Mouse (Mus musculus): ENCODE measurements around the gene Diras2. TPM values are rescaled to one million over a fixed set of nuclear protein-coding genes. Genes with fewer than 3 reads are reported as not detected.

The Diras2 gene
- total and polyA plus RNA-seq, 2 experiments from 2014 or later = 0.22 to 0.73 TPM

DNA sequence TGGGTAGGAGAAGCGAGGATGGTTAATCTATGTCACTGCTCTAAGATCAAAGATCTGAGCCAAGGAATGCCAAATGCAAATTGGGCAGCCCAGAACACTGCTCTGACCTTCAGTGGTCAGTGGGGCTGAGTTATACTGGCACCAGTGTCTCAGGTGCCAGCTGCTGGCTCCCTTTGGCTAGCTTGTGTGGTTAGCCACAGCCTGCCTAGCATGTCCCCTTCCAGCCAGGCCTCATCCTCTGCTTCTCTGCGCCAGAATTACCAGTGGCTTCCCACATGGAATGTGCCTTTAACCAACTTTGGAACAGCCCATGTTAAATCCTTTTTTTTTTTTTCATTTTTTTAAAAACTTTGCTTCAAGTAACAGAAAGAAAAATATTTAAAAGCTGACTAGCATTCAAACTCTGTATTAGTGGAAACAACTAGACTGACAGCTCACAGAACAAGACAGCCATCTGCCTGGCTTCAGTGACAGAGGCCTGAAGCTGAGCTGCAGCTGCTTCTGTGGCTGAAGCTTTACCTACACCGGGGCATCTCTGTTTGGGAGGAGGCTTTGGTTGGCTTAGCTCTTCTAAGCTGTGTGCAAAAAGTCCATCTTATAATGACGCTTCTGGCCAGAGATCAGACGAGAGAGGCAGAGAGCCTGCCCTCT is 10.4 kb upstream of the Diras2 start:
- no peak overlapping the region for H3K4me3 ChIP-seq (ENCODE audit: low read depth, low read length)
- DNase-seq (ENCODE audit: low spot score) (no peak), ATAC-seq (ENCODE audit: insufficient read depth, low read depth) (no peak)
- H3K4me2 ChIP-seq (ENCODE audit: low read depth, low read length) = no peak overlapping the region
- WGBS = 77% methylated on average over 5 of the region's 5 CpGs
- H3K9me3 ChIP-seq (replicated peaks; ENCODE audit: control insufficient read depth, low read length) = no peaks in the 10 kb centered on the region
- H3K9ac ChIP-seq (replicated peaks; ENCODE audit: low read depth, low read length) = no peak overlapping the region
- no peak for TF ChIP-seq CTCF (IDR thresholded peaks at IDR 0.05; ENCODE audit: low read depth)
- TF ChIP-seq EP300 (IDR thresholded peaks at IDR 0.05; ENCODE audit: low read depth) = no peak
- H3K36me3 ChIP-seq (replicated peaks; ENCODE audit: control insufficient read depth, insufficient read depth, low read length) = no peaks in the 10 kb centered on the region
- H3K4me1 ChIP-seq (ENCODE audit: control insufficient read depth, insufficient read depth) = no peaks in the 10 kb centered on the region
- H3K27ac ChIP-seq (ENCODE audit: low read depth) = no peak overlapping the region
- H3K27me3 ChIP-seq (ENCODE audit: control insufficient read depth, insufficient read depth, low read length) = no peaks in the 10 kb centered on the region

DNA sequence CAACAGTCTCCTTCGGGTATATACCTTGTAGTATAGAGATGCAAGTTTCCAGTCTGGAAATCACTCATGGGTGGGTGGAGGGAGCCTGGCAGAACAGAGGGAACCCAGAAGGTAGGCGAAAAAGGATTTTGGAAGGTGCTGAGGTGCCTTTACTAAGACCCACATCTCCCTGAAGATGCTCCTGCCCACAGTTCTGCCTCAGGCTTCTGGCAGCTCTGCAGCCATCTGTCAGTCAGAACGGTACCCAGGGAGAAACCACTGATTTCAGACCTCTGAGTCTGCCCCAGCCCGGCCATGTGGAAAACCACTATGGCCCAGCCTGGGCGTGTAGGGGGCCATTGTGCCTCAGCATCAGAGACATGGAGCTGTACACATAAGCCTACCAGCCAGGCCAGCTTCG is 8.4 kb upstream of the Diras2 start:
- no peaks in the 10 kb centered on the region for H3K36me3 ChIP-seq (replicated peaks; ENCODE audit: control insufficient read depth, insufficient read depth, low read length)
- TF ChIP-seq CTCF (IDR thresholded peaks at IDR 0.05; ENCODE audit: low read depth) (no peak), EP300 (IDR thresholded peaks at IDR 0.05; ENCODE audit: low read depth) (no peak)
- H3K4me1 ChIP-seq (ENCODE audit: control insufficient read depth, insufficient read depth) = no peaks in the 10 kb centered on the region
- H3K9ac ChIP-seq (replicated peaks; ENCODE audit: low read depth, low read length) = no peak overlapping the region
- no peak overlapping the region for H3K4me2 ChIP-seq (ENCODE audit: low read depth, low read length)
- H3K4me3 ChIP-seq (ENCODE audit: low read depth, low read length) = no peak overlapping the region
- H3K27ac ChIP-seq (ENCODE audit: low read depth) = no peak overlapping the region
- ATAC-seq (ENCODE audit: insufficient read depth, low read depth) (no peak), DNase-seq (ENCODE audit: low spot score) (no peak)
- H3K27me3 ChIP-seq (ENCODE audit: control insufficient read depth, insufficient read depth, low read length) = no peaks in the 10 kb centered on the region
- H3K9me3 ChIP-seq (replicated peaks; ENCODE audit: control insufficient read depth, low read length) = no peaks in the 10 kb centered on the region
- 79% methylated on average over 6 of the region's 6 CpGs for WGBS

GRCm38 (mm10) chr13:52538588-52539116 is 7.6 kb upstream of the Diras2 start:
- Histone ChIP-seq H3K4me3 (ENCODE audit: low read depth, low read length) (no peak overlapping the region), H3K27ac (ENCODE audit: low read depth) (no peak overlapping the region), H3K36me3 (replicated peaks; ENCODE audit: control insufficient read depth, insufficient read depth, low read length) (no peaks in the 10 kb centered on the region), H3K4me1 (ENCODE audit: control insufficient read depth, insufficient read depth) (no peaks in the 10 kb centered on the region), H3K9ac (replicated peaks; ENCODE audit: low read depth, low read length) (no peak overlapping the region), H3K9me3 (replicated peaks; ENCODE audit: control insufficient read depth, low read length) (no peaks in the 10 kb centered on the region), H3K27me3 (ENCODE audit: control insufficient read depth, insufficient read depth, low read length) (no peaks in the 10 kb centered on the region), H3K4me2 (ENCODE audit: low read depth, low read length) (no peak overlapping the region)
- ATAC-seq (ENCODE audit: insufficient read depth, low read depth) (no peak), DNase-seq (ENCODE audit: low spot score) (no peak)
- TF ChIP-seq CTCF (IDR thresholded peaks at IDR 0.05; ENCODE audit: low read depth) = no peak; the same call in 1 of the 2 replicates
- no peak for TF ChIP-seq EP300 (IDR thresholded peaks at IDR 0.05; ENCODE audit: low read depth)
- WGBS = 85% methylated on average over 9 of the region's 9 CpGs

GRCm38 (mm10) chr13:52537754-52538587 is 6.9 kb upstream of the Diras2 start:
- WGBS = 89% methylated on average over 26 of the region's 26 CpGs
- no peak for TF ChIP-seq CTCF (IDR thresholded peaks at IDR 0.05; ENCODE audit: low read depth)
- TF ChIP-seq EP300 (IDR thresholded peaks at IDR 0.05; ENCODE audit: low read depth) = no peak
- H3K27ac ChIP-seq (ENCODE audit: low read depth) = no peak overlapping the region
- H3K4me3 ChIP-seq (ENCODE audit: low read depth, low read length) = no peak overlapping the region
- ATAC-seq (ENCODE audit: insufficient read depth, low read depth) (no peak), DNase-seq (ENCODE audit: low spot score) (no peak)
- no peak overlapping the region for H3K9ac ChIP-seq (replicated peaks; ENCODE audit: low read depth, low read length)
- no peaks in the 10 kb centered on the region for H3K4me1 ChIP-seq (ENCODE audit: control insufficient read depth, insufficient read depth)
- H3K4me2 ChIP-seq (ENCODE audit: low read depth, low read length) = no peak overlapping the region
- H3K27me3 ChIP-seq (ENCODE audit: control insufficient read depth, insufficient read depth, low read length) = no peaks in the 10 kb centered on the region
- no peaks in the 10 kb centered on the region for H3K36me3 ChIP-seq (replicated peaks; ENCODE audit: control insufficient read depth, insufficient read depth, low read length)
- H3K9me3 ChIP-seq (replicated peaks; ENCODE audit: control insufficient read depth, low read length) = no peaks in the 10 kb centered on the region

DNA sequence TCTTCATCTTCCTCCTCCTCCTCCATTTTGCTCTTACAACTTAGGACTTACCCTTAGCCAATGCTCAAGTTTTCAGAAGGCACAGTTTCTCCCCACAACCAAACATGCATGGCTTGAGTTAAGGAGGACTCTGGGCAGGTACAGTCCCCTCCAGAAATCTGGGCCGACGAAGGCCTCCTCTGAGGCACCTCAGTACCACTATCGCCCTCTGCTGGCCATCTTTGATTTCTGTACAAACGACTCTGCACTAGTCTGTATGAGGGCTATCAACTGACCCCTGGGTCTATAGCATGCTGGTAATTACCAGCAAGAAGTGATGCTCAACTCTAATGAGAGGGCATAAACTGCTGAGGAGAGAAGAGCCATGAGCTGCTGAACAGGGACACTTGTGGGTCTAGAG is 4.5 kb upstream of the Diras2 start:
- no peaks in the 10 kb centered on the region for H3K27me3 ChIP-seq (ENCODE audit: control insufficient read depth, insufficient read depth, low read length)
- H3K36me3 ChIP-seq (replicated peaks; ENCODE audit: control insufficient read depth, insufficient read depth, low read length) = no peaks in the 10 kb centered on the region
- no peak overlapping the region for H3K4me3 ChIP-seq (ENCODE audit: low read depth, low read length)
- H3K4me1 ChIP-seq (ENCODE audit: control insufficient read depth, insufficient read depth) = no peaks in the 10 kb centered on the region
- TF ChIP-seq CTCF (IDR thresholded peaks at IDR 0.05; ENCODE audit: low read depth) (peak; percentile 74), EP300 (IDR thresholded peaks at IDR 0.05; ENCODE audit: low read depth) (no peak)
- peak; percentile 50 for DNase-seq (ENCODE audit: low spot score)
- H3K9me3 ChIP-seq (replicated peaks; ENCODE audit: control insufficient read depth, low read length) = no peaks in the 10 kb centered on the region
- H3K27ac ChIP-seq (ENCODE audit: low read depth) = no peak overlapping the region
- peak; percentile 70 for ATAC-seq (ENCODE audit: insufficient read depth, low read depth)
- 7% methylated on average over 4 of the region's 4 CpGs for WGBS
- no peak overlapping the region for H3K4me2 ChIP-seq (ENCODE audit: low read depth, low read length)
- no peak overlapping the region for H3K9ac ChIP-seq (replicated peaks; ENCODE audit: low read depth, low read length)
